Mouse (Mus musculus) small intestine, adult 2 months (tissue): ENCODE data around the gene Slc30a3.

Experiments
- CTCF ChIP-seq: fragments of 200-500 bp; IDR thresholded peaks from 2 replicates; pipeline ENCODE4 v1.5.1; 2012; ENCODE audit warnings: low read depth, mild to moderate bottlenecking, control low read depth, inconsistent platforms, low read length, moderate library complexity, mixed read lengths; ENCODE audit not compliant: insufficient replicate concordance, insufficient read length; ENCODE audit errors: extremely low read depth
- POLR2A ChIP-seq: fragments of 200-500 bp; IDR thresholded peaks from 2 replicates; pipeline ENCODE4 v1.6.1; 2012; ENCODE audit warnings: low read depth, mild to moderate bottlenecking, control low read depth, inconsistent platforms, low read length, moderate library complexity

DNA sequence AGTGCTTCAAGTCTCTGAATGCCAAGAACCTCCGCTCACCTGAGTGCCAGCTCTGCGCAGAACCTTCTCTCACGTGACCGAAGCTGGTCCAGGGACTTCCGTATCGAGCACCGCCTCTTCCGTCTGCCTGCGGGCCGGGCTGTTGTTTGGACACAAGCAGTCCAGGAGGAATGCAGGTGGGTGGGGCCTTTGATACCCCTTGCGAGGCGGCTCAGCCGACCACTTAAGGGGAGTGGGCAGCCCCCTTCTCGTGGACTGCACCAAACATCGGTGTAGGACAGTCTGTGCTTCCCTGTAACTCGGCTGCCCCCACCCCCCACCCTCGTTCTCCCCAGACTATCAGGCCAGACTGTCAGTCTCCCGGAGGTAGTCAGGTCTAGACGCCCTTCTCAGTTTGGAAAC, 46.1 kb upstream of the Slc30a3 start, which contains the start of gene Mpv17:
- TF ChIP-seq POLR2A (peak; percentile 84), CTCF (no peak)
